Mouse (Mus musculus) heart, postnatal 36 days (tissue): ENCODE measurements at regions not wholly inside any gene's neighbourhood (a gene's known extent, or its start where the extent isn't known, plus 50 kb on each side); places are given as distances from the start of the nearest gene placed in this dataset.
"Not testable (repeated sequence)": the region's sequence is repeated elsewhere in the genome, so short reads cannot be mapped to it uniquely, and the experiment has no call there.

Experiments used
- DNase-seq, 2 experiments: peaks; one replicate each; pipeline ENCODE4 v3.0.0; 2021 to 2022
- intact Hi-C: fragments of 180-260 bp; cut with DNase I; formaldehyde crosslinking; loops from one replicate; pipeline ENCODE4 v1.15.1; 2025

GRCm38 (mm10) chr6:7120136-7120535 lies 164.3 kb downstream of the Sdhaf3 start:
- peak in 1 of 2 experiments; percentile 17 for DNase-seq
- intact Hi-C loops: loop anchor here (5.0 to 10.0 kb wide), 3 partner anchors 118 to 1265 kb away; no protein-coding TSS in a partner anchor

DNA sequence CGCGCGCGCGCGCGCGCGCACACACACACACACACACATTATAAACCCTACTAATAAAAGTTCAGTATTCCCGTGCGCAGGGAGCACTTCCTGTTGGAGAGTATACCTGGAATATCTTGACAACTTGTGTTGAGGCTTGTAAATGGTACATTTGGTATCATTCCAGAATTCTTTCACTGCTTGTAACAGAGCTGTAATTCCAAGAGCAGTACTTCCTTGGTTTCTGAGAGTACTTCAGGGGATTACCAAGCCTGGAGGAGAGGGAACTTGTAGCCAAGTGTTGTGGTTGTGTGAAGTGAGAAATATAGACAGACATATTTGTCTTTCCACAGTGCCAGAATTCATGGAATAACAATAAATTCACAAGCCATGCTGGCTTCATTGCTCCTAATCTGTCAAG lies 177.2 kb downstream of the Sdhaf3 start:
- DNase-seq: no peak
- intact Hi-C loops: no loop called here

DNA sequence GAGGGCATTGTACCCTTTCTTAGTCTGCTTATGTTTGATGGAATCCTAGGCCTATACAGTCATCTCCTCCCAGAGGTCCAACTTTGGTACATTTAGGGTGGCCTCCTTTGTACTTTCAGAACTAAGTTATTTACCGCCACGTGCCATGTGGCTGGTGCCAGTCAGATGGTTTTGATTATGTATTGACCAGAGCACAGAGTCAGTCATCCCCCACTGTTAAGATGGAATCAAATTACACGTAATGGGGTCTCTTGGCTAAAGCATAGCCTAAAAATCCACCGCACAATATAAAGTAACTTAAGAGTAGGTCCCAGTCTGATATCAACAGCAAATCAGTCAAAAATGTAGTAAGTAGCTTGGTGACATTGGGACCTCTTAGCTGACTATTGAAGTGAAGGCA lies 178.3 kb downstream of the Sdhaf3 start:
- DNase-seq: no peak
- intact Hi-C loops: no loop called here

DNA sequence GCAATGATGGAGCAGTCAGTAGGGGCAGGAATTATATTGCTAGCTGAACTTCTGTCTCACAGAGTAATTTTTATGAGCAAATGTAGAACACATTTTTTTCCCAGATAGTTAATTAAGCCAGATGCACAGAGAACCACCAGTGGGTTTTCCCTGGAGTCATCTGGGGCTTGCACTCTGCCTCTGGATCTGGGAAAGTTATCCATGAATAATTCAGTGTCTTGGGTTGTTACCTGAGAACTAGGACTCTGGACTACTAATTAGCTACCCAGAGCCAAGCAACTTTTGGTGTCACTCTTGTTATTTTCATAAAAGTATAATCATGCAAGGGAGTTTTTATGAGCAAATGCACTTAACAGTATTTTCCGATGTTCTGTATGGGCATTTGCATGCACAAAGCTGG lies 179.1 kb downstream of the Sdhaf3 start:
- intact Hi-C loops: no loop called here
- DNase-seq: no peak

DNA sequence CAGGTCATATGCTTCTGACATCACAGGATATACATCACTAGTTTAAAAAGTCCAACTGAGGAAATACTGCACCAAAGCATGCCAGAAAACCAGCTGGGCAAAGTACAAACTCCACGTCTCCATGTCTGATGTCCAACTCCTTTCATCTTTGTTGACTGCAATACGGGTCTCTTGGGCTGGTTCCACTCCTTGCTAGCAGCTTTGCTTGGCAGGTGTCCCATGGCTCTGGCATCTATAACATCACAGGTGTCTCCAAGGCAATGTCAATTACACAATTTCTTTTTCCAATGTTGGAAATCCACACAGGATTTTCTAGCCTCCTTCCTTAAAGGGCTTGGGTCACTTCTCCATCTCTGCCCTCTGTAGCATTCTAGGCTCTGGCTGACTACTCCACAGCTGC lies 225.9 kb downstream of the Sdhaf3 start:
- intact Hi-C loops: no loop called here
- DNase-seq: no peak

DNA sequence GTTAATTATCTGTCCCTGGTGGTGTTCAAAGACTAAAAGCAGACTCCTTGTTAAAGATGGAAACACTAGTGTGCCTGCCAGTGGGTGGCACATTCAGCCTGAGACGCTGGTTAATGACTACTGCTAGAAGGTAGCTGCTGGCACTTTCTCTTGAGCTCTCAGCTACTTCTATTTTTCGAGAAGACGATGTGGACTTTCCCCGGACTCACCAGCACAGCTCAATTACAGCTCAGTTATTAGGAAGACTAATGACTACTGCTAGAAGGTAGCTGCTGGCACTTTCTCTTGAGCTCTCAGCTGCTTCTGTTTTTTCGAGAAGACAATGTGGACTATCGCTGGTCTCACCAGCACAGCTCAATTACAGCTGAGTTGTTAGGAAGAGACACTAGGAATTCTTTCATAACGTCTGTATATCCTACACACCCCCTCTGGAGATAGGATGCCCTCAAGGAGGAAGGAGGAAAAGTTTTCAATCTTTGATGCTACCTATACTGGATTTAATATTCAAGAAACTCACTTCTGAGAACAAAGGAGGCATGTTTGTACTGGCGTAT lies 243.3 kb downstream of the Sdhaf3 start:
- no peak for DNase-seq
- intact Hi-C loops: no loop called here

DNA sequence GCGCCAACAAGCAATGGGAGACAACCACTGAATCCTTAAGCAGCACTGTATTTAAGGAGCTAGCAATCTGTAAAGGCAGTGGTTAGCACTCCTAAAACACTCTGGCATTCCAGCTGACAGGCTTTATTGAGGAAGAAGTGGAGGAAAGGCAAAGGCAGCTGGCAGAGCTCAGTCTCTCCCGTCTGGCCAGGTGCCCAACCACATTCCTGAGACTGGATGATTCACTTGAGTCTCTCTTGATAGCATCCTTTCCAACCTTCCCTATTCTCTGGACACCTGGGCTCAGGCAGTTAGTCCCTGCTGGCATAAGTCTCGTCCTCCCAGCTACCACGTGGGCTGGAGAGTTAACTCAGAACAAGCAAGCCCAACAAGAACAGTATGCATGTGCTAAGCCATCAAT lies 260.1 kb downstream of the Sdhaf3 start:
- peak in 1 of 2 experiments; percentile 2 for DNase-seq
- intact Hi-C loops: no loop called here

GRCm38 (mm10) chr6:7252286-7252685 lies 296.5 kb downstream of the Sdhaf3 start:
- no peak for DNase-seq
- intact Hi-C loops: no loop called here

GRCm38 (mm10) chr6:7277431-7277830 lies 277.2 kb upstream of the Tac1 start:
- DNase-seq: no peak
- intact Hi-C loops: no loop called here

DNA sequence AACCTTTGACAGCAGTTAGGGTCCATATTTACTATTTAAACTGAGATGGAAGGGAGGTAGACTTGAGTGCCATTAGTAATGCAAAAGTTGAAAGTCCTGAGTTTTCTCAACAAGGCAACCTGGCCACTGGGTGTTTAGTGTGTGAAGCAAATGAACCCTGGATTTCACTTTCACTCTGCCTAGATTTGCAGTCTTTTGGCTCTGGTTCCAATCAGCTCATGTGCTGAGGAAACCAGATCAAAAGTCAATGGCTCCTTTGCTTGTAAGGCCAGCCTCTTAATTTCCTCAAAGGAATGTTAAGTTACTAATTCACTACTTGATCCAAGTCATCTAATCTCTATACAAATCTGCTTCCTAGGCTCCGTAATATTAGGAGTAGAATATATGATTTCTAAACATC lies 247.7 kb upstream of the Tac1 start:
- intact Hi-C loops: no loop called here
- DNase-seq: no peak

- DNase-seq: no peak
- intact Hi-C loops: no loop called here
These were observed 241.2 kb upstream of the Tac1 start for GRCm38 (mm10) chr6:7313496-7313895.

GRCm38 (mm10) chr6:7326974-7327373 lies 227.7 kb upstream of the Tac1 start:
- DNase-seq: no peak
- intact Hi-C loops: no loop called here

- no peak for DNase-seq
- intact Hi-C loops: no loop called here
These were observed 198.0 kb upstream of the Tac1 start for GRCm38 (mm10) chr6:7356634-7357033.

- no peak for DNase-seq
- intact Hi-C loops: no loop called here
These were observed 187.5 kb upstream of the Tac1 start for GRCm38 (mm10) chr6:7367166-7367565.

GRCm38 (mm10) chr6:7374629-7375028 lies 180.1 kb upstream of the Tac1 start:
- intact Hi-C loops: no loop called here
- no peak for DNase-seq

DNA sequence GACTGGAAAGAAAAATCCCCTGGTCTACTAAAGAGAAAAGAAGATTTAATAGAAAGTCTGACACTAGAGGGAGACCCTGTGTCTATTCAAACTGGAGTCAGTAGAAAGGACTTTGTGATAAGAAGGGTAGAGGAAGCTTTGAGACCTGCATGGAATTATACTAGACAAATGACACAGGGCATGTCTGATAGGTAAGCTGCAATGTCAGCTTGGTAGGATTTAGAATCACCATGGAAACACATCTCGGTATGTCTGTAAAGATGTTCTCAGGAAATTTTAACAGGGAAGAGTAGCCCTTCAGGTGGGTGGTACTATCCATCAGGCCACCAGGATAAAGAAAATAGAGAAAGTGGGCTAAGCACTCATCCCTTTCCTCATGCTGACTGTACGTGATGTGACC lies 178.8 kb upstream of the Tac1 start:
- DNase-seq: no peak
- intact Hi-C loops: no loop called here

GRCm38 (mm10) chr6:7378651-7379050 lies 176.0 kb upstream of the Tac1 start:
- intact Hi-C loops: no loop called here
- DNase-seq: no peak

DNA sequence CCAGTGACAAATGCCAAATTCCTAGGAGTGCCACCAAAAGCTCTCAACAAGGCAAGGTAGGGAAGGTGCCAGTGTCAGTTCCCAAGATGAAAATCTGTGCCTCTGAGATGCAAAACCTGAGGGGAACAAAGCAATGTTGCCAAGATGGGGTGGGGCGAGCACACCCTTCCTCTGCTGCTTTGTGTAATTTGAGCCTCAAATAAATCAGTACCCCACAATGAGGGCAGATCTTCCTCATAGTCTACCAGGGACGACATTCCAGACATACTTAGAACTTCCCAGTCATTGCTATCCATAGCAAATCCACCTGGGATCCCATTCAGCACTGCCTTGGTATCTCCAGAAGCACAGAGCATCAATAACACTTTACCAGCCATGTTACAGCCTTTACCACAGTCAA lies 129.9 kb upstream of the Tac1 start:
- intact Hi-C loops: no loop called here

DNA sequence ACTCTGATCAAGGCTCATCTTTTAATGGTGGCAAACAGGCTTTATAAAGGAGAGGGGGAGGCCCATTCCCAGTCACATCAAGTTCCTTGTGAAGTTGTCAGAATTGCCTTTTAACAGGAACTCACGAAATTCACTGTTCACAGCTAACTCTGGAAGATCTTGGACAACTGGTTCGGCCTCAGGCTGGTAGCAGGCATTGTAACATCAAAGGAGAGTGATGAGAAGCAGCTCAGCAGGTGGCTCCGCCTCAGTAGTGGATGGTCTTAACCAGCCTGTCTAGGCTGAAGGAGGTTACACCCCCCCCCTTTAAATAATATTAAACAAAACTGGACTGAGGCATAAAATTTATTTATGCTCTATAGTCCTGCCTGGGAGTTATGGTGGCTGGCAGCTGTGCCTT lies 113.0 kb upstream of the Tac1 start:
- DNase-seq: no peak
- intact Hi-C loops: no loop called here

More for the DNA sequence above, 129.9 kb upstream of the Tac1 start:
- DNase-seq: no peak

DNA sequence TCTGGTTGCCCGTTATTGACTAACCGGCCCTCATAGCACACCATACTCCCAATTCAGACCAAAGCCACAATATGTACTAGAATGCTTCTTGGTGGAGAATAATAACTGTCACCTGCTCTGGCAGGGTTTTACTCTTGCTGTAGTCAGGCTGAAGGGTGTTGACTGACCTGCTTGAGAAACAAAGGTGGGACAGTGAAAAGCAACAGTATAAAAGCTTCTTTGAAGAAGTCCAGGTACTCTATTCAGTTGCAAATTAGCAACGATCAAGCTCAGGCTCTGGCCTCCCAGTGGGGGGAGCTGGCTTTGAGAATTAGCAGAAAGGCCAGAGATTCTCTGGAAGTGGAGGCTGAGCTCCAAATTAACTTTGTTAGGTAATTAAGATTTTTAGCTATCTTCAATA lies 112.4 kb upstream of the Tac1 start:
- intact Hi-C loops, DNase-seq: not testable (repeated sequence)

DNA sequence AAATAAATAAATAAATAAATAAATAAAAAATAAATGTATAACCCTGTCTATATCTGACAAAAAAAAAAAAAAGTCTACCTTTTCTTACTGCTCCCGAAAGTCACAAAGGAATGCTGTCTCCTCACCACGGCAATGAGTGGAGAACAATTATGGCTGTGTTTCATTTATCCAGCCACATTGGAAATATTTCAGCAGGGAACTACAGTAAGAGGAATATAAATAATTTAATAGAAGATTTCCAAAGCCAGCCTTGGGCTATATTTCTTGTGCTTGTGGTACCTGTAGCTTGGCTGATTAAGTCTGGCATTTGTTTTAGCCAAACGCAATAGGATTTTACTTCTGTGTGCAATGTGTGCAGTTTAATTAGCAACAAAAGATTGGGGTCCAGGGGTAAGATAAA lies 98.8 kb upstream of the Tac1 start:
- intact Hi-C loops: no loop called here
- DNase-seq: no peak

GRCm38 (mm10) chr6:7463896-7464295 lies 90.8 kb upstream of the Tac1 start:
- intact Hi-C loops: no loop called here
- peak; percentile 2 to 9 for DNase-seq

GRCm38 (mm10) chr6:7464346-7464745 lies 90.3 kb upstream of the Tac1 start:
- no peak for DNase-seq
- intact Hi-C loops: no loop called here
